Mouse (Mus musculus) bone marrow, adult 2 months (tissue): ENCODE data around the gene Efnb2. TPM values are rescaled to one million over a fixed set of nuclear protein-coding genes. Genes with fewer than 3 reads are reported as not detected.

Source experiments
- H3K27ac ChIP-seq: fragments of 200-500 bp; 2 replicates; pipeline ENCODE4 v1.5.1; 2012; ENCODE audit warnings: low read depth, mild to moderate bottlenecking, control low read depth, inconsistent platforms, low read length; ENCODE audit not compliant: control insufficient read depth, poor library complexity, insufficient read depth
- H3K4me1 ChIP-seq: fragments of 200-500 bp; 2 replicates; pipeline ENCODE4 v1.6.1; 2011; ENCODE audit warnings: low read length; ENCODE audit not compliant: control insufficient read depth, insufficient read depth
- H3K4me3 ChIP-seq: fragments of 200-500 bp; replicated peaks from 2 replicates; pipeline ENCODE3; 2011; ENCODE audit warnings: mild to moderate bottlenecking, low read depth, low read length, control low read depth; ENCODE audit not compliant: control insufficient read depth
- CTCF ChIP-seq: fragments of 200-500 bp; IDR thresholded peaks from 2 replicates; pipeline ENCODE4 v1.5.1; 2011; ENCODE audit warnings: low read length, control low read depth; ENCODE audit not compliant: control insufficient read depth, insufficient read depth
- POLR2A ChIP-seq: fragments of 200-500 bp; IDR thresholded peaks from 2 replicates; pipeline ENCODE4 v1.6.1; 2011; ENCODE audit warnings: low read depth, mild to moderate bottlenecking, control low read depth, low read length, borderline replicate concordance; ENCODE audit not compliant: control insufficient read depth
- WGBS: fragments of 180-500 bp; shearing (Covaris S2); methylation state at CpG from one replicate; pipeline ENCODE4 v1.1.7; 2018; 5-methylcytosine and 5-hydroxymethylcytosine counted together
- polyA plus RNA-seq: library from polyadenylated mRNA; stranded (reverse); fragments of >200 nt; gene quantifications from 2 replicates; pipeline ENCODE4 v1.2.4, GENCODE M21; 2011; ENCODE audit warnings: low replicate concordance; ENCODE audit not compliant: missing spikeins, insufficient read depth, insufficient read length

Efnb2 gene
- polyA plus RNA-seq, 1 experiment, result 2.9 TPM

DNA sequence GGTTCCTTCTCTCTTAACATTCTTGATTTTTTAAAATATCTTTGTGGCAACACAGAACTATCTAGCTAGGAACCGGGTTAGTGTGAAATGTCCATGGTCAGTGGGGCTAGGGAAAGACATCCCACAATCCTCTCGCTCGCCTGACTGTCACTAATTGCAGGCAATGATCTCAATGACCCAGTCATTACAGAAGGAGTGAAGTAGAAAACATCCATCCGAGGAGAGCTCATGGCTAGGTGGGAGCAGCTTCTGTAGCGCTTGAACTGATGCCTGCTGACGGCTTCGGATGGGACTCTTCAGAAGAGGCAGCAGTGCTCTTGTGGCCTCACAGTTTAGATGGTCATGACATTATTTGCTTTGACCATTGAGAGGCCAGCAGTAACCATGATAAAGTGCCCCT is 29.6 kb downstream of the Efnb2 start:
- TF ChIP-seq POLR2A (no peak), CTCF (no peak)
- no peak overlapping the region for H3K4me3 ChIP-seq
- no peak overlapping the region for H3K27ac ChIP-seq
- H3K4me1 ChIP-seq, result no peaks in the 10 kb centered on the region
- WGBS, result 85% methylated on average over 7 of the region's 7 CpGs

DNA sequence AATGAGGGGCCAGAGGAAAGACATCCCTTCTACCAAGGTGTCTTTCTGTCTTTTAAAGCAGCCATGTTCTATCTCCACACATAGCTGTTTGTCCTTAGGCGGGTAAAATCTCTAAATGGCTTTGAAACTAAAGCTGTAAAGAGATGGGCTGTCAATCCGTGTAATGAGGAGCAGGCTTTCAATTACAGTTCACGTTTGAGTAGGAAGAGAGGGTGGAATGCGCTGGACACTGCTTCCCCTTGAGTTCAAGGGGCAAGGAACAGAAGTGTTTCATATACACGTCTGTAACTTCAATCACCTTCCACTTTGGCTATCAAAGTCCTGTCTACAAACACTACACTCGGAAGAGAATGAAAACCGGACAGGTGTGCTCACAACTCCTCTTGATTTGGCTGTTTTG is 37.0 kb downstream of the Efnb2 start:
- TF ChIP-seq POLR2A (no peak), CTCF (no peak)
- Histone ChIP-seq H3K4me1 (no peaks in the 10 kb centered on the region), H3K4me3 (no peak overlapping the region), H3K27ac (no peak overlapping the region)
- WGBS, result 67% methylated on average over 7 of the region's 7 CpGs

DNA sequence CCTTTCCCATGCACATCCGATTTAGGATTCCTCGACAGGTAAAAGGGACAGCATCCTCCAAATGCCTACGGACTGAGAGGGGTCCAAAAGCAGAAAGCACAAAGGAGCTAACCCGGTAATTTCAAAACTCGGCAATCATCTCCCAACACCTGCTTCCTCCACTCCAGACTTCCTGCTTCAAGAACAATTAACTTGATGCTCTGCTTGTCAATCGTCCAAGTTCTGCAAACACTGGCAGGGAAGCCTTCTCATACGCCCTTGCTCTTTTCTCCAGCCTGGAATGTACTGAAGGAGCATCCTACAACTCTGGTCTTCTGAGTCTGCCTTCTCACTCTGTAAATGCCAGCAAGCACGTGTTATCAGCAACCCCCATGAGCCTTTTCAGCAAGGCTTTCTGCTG is 37.6 kb downstream of the Efnb2 start:
- H3K4me3 ChIP-seq, result no peak overlapping the region
- H3K4me1 ChIP-seq, result no peaks in the 10 kb centered on the region
- TF ChIP-seq CTCF (no peak), POLR2A (no peak)
- WGBS, result 5% methylated on average over 8 of the region's 8 CpGs
- H3K27ac ChIP-seq, result no peak overlapping the region

DNA sequence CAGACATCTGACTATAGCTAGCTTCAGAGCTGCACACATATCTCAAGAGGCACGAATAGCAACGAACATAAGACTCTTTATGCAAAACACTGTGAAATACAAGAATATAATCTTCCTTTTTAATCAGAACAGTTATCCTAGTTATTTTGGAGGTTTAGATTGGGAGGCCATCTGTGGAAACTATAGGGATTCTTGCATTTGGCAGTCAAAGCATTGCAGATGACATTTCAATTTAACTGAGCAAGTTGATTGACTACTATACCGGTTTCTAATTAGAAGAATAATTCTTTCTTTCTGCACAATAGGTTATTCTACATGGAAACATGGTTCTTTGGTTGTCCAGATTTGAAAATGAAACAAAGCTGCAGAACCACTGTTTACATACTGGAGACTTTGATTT is 38.6 kb downstream of the Efnb2 start:
- Histone ChIP-seq H3K27ac (no peak overlapping the region), H3K4me3 (no peak overlapping the region), H3K4me1 (no peaks in the 10 kb centered on the region)
- 83% methylated on average over 3 of the region's 3 CpGs for WGBS
- TF ChIP-seq CTCF (no peak), POLR2A (no peak)

DNA sequence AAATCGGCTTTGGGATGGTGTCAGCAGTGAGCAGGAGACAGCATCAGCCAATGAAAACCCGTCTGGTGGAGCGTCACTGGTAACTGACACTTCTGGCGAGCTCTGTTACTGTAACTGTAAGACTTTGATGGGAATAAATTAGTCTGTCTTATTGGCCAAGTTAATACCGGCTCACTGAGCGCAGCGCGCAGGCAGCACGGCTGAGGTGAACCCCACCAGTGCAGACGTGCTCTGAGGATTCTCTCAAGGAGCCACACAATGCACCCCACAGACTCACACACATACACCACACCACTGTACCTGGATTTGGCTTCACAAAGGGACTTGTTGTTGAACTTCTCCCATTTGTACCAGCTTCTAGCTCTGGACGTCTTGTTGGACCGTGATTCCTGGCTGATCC is 39.0 kb downstream of the Efnb2 start:
- WGBS, result 86% methylated on average over 12 of the region's 12 CpGs

DNA sequence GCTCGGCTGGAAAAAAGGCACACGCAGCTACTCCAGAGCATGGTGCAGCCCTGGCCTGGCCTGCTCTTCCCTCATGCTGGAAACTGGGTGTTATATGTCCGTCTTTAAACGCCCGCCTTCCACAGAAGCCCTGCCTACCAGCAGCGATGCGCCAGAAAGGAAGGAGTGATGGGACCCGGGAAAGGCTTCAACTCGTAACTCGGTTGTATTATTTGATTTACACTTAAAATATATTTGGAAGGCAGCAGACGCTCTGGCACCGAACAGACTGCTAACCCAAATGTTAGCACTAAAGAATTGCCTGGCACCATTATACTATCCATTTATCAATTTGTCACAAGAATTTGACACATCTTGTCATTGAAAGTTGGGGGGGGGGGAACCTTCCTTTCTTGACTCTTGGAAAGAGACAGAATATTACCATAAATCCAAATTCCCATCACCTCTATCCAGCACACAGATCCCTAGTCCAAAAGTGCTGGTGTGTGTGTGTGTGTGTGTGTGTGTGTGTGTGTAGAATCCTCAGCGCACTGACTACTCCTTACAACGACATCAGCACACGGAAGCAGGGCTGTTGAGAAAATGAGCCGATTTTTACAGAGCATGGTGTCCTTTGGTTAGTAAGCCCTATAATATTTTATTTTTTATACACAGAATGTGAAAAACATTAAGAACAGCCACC is 39.7 kb downstream of the Efnb2 start:
- Histone ChIP-seq H3K4me3 (no peak overlapping the region), H3K27ac (no peak overlapping the region), H3K4me1 (no peaks in the 10 kb centered on the region)
- WGBS, result 87% methylated on average over 16 of the region's 16 CpGs
- TF ChIP-seq POLR2A, result no peak
- no peak for TF ChIP-seq CTCF

More for the DNA sequence above, 39.0 kb downstream of the Efnb2 start:
- H3K27ac ChIP-seq, result no peak overlapping the region
- H3K4me1 ChIP-seq, result no peaks in the 10 kb centered on the region
- no peak overlapping the region for H3K4me3 ChIP-seq
- TF ChIP-seq POLR2A (no peak), CTCF (no peak)

DNA sequence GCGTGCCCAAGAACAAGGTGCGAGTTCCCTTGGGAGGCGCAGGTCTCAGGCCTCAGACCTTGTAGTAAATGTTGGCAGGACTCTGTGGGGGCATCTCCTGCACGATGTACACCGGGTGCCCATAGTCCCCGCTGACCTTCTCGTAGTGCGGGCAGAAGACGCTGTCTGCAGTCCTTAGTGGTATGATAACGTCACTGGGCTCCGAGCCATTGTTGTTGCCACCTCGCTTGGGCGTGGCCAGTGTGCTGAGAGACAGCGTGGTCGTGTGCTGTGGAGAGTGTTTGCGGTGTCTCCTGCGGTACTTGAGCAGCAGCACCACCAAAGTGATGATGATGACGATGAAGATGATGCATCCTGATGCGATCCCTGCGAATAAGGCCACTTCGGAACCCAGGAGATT is 40.5 kb downstream of the Efnb2 start:
- Histone ChIP-seq H3K4me1 (no peaks in the 10 kb centered on the region), H3K27ac (no peak overlapping the region), H3K4me3 (no peak overlapping the region)
- TF ChIP-seq CTCF (no peak), POLR2A (no peak)
- 92% methylated on average over 21 of the region's 21 CpGs for WGBS

DNA sequence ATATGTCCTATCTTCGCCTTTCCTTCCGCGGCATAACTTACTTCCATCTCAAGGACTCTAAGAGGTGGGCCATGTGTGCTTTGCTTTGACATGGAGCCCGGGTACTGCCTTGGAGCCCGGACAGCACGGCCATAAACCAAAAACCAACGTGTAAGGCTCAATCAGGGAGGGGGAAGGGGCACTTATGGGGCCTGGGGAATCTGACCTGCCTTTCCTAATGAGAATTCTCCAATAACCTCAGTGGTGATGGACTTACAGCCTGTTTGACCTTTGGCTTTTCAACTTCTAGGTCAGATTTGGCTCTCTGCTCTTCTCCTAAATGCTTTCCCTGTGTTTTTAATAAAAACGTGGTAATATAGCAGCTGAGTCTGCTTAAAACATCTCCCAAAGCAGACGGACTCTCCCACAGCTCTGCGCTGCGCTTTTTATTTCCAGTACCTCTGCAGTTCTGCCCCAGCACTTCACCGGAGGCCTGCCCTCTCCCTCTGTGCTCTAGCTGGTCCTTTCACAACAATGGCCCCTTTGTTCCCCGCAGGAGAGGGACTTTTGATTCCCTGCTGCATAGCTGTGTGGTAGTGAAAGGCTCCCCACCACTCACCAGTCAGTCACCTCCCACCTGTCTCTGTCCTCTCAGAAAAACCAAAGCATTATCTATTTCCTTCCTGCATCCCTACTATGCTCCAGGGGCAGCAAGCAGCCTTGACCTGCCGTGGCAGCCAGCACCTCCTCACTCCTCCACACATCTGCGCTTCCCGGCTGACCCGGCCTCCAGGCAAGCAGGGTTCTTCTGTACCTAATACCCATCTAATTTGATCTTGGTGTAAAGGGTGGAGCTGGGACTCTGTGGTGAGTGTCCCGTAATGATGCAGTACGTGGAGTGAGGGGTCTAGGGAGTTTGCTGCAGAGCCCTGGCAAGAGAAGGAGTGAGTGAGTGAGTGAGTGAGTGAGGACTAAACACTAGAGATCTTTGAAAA is 41.5 kb downstream of the Efnb2 start:
- Histone ChIP-seq H3K4me1 (no peaks in the 10 kb centered on the region), H3K4me3 (no peak overlapping the region), H3K27ac (no peak overlapping the region)
- 84% methylated on average over 19 of the region's 19 CpGs for WGBS
- TF ChIP-seq POLR2A, result no peak
- TF ChIP-seq CTCF, result no peak

DNA sequence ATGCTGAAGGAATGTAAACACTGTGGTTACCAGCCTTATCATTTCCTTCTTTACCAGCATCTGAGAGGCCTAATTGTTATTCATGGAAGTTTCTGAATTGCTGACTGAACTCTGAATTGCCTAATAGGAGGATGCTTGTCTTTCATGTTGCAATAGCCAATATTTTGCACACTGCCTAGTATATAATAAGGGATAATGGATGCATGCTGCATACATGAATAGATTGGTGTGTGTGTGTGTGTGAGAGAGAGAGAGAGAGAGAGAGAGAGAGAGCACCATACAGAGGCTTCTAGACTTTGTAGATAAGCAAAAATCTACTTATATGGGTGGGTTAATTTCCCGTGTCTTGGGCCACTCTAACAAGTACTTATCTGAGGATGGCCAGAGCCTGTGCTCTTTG is 47.2 kb downstream of the Efnb2 start:
- H3K27ac ChIP-seq, result no peak overlapping the region
- H3K4me1 ChIP-seq, result no peaks in the 10 kb centered on the region
- 40% methylated on average over 1 of the region's 1 CpGs for WGBS
- no peak overlapping the region for H3K4me3 ChIP-seq
- TF ChIP-seq POLR2A (no peak), CTCF (no peak)
